Mouse (Mus musculus): Measurements from ENCODE around the gene Vdac1.

Gene Vdac1

DNA sequence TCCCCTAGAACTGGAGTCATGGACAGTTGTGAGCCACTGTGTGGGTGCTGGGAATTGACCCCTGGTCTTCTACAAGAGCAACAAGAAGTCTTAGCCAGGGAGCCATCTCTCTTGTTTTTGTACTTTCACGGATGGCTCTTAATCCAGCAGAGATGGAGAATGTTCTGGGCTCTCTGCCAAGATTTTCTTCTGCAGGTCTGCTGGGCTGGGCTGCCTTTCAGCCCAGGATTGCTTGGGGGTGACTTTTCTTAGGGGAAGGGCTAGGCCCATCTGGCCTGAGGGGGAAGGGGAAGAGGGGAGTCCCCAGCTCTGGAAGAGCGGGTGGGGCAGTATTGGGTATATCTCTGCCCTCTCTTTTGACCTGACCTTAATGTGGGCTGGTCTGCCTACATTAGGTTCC is 9.9 kb downstream of the Vdac1 start:
- DNase-seq (ENCODE audit: low read depth, low spot score): peak; percentile 84

DNA sequence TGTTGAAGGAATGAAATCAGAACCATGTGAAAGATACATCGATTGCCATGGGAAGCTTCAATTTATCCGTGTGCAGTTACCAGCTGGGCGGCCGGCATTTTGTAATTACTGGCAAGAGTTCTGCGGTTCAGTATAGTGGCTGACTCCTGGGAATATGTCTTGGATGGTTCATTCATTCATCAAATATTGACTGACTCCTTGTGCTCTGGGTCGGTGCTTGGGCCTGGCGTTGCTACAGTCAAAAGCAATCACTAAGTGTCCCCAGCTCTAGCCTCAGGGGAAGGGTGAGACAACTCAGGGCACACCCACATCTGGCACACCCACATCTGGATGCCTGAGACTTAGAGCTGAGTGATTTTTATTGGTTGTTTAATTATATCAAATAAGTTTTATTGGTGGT is 13.2 kb downstream of the Vdac1 start:
- no peak for DNase-seq (ENCODE audit: low read depth, low spot score)

DNA sequence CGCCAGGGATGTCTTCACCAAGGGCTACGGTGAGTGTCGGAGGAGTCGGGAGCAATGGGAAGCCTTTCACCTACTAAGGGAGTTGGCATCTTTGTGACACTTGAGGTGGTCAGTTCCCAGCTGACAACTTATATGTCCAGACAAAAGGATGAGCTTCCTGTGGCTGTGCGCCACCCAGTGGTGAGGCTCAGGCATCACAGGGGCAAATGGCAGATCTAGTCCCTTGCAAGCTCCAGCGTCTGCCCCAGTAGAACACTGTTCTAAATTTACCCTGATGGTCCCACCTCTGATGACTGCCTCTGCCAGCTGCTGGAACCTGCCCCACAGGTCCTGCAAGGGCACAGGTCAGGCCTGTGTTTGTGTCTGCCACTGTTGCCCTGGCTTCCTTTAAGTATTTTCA is 13.7 kb downstream of the Vdac1 start:
- peak; percentile 83 for DNase-seq (ENCODE audit: low read depth, low spot score)

DNA sequence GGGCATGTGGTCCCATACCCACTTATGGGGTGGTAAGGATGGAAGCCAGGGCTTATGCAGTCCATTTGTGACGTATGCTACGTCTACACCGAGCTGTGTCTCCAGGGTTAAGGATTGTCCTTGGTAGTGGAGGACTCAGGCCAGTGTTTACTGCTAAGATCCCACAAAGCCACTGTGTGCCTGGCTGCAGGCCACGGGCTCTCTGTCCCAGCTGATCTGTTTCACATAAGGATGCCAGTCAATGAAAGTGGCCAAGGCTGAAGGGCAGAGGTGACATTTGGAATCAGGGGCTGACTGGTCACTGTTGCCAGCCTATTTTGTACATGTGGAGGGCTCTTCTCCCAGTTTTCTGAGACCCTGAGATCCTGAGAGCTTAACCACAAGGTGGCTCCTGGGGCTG is 16.9 kb downstream of the Vdac1 start:
- no peak for DNase-seq (ENCODE audit: low read depth, low spot score)

DNA sequence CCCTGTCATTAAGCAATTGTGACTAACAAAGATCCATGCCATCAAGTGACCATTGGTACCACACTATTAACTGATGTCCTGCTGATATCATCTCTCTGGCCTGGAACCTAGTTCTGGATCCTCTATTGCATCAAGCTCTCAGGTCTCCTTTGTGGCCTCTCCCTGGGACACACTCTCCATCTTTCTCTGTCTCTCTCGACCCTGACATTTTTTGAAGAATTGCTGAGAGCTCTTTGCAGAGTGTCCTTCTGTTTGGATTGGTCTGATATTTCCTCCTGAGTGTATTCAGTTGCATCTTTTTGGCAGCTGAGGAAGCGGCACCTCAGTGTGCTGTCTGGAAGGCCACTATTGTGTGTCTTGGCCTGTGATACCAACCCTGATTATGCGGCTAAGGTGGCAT is 18.6 kb downstream of the Vdac1 start:
- no peak for DNase-seq (ENCODE audit: low read depth, low spot score)

GRCm38 (mm10) chr11:52383741-52384140 is 23.1 kb downstream of the Vdac1 start:
- no peak for DNase-seq (ENCODE audit: low read depth, low spot score)

DNA sequence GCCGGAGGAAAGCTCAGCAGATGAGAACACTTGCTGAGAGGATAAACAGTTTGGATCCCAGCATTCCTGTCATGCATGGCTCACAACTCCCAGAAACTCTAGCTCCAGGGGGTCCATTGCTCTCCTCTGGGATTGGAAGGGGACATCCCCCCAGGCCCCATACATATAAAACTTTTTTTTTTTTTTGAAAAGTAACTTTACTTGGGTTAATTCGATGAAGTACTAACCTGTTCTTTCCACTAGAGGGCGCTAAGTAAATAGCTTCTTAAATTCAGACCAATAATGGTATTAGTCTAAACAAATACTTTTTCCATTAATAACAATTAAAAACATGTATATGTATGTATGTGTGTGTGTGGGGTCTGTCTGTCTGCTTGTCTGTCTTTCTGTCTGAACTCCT is 24.0 kb downstream of the Vdac1 start:
- DNase-seq (ENCODE audit: low read depth, low spot score): no peak

DNA sequence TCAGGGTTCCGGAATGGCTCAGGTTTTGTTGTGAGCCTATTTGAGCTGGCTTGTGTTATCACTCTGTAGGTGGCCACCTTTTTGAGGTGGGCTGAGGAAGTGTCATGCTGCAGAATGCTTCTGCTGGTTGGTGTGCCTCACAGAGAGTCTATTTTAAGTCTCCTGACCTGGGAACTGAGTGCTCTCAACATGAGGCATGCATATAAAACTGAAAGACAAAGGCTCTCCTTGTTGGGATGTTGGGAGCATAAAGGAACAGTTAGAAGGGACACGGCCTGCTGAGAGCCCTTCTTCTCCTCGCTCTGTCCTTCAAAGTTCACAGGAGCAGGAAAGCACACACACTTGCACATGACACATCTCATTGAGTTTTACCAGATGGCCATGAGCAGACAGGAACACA is 26.2 kb downstream of the Vdac1 start:
- DNase-seq (ENCODE audit: low read depth, low spot score): no peak

GRCm38 (mm10) chr11:52388150-52388549 is 27.5 kb downstream of the Vdac1 start:
- DNase-seq (ENCODE audit: low read depth, low spot score): peak; percentile 68

DNA sequence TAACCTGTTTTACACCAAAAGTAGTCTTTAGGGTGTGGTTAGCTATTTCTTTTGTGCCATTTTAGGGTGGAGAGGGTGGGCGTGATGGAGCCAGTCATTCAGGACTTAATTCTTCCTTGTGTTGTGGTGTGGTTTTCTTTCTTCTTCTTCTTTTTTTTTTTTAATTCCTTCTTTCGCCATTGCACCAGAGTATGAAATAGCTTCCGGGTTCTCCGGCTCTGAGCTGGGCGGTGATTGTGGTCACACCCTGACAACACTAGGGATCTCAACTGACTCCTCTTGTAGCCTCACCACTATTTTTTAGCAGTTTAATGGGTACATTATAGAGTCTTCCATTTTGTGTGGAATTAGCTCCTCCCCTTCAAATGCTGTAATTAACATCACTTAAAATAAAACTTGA is 28.3 kb downstream of the Vdac1 start:
- DNase-seq (ENCODE audit: low read depth, low spot score): peak; percentile 56

DNA sequence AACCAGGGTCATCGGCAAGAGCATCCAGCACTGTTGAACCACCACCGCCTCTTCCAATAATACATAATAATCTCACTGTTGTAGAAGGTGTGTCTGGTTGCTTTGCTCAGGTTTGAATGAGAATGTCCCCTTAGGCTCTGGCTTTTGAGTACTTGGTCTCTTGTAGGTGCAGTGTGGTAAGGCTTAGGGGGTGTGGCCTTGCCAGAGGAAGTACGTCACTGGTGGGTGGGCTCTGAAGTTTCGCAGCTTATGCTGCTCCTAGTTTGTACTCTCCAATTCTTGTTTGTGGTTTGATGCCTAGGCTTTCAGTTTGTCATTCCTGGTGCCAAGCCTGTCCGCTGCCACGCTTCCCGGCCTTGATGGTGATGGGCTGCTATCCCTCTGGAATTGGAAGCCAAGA is 29.3 kb downstream of the Vdac1 start:
- DNase-seq (ENCODE audit: low read depth, low spot score): peak; percentile 90

DNA sequence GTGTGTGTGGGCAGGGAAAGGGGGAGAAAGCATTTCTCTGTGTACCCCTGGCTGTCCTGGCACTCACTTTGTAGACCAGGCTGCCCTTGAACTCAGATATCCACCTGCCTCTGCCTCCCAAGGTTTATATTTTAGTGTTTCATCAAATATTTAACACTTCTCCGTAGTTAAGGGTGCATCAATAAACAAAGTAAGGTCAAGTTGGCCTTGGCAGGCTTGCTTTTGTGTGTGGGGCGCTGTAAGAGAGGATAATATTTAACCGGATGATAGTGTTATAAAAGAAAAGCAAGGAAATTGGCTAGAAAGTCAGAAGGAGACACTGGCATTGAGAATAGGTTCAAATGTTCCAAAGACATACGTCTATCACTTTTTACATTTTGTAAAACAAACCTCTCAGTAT is 33.8 kb downstream of the Vdac1 start:
- DNase-seq (ENCODE audit: low read depth, low spot score): no peak

GRCm38 (mm10) chr11:52395343-52395742 is 34.7 kb downstream of the Vdac1 start:
- DNase-seq (ENCODE audit: low read depth, low spot score): peak; percentile 83

DNA sequence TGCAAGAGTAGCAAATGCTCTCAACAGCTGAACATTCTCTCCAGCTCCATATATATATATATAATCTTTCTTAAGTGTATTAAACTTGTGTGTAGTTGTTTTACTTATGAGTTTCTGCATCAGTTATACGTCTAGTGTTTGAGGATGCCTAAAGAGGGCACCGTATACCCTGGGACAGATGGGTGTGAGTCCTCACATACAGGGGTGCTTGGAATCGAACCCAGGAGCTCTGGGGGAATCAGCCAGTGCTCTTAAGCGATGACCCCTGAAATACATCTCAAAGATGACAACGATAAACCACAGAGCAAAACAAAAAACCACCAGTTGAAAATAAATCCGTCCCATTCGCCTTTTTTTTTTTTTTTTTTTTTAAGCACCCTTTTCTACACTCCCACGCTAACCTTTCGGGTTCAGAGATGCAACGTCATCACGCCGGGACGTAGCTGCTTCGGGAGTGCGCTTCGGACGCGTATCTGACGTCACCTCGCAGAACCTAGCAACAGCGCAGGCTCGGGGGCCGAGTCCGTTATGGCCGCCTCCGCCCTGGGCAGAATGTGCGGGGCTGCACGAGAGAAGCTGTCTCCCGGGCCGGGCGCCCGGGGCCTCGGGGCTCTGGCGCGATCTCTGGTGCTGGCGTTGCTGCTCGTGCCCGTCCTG is 35.4 kb downstream of the Vdac1 start, which contains the start of gene 9530068E07Rik:
Gene 9530068E07Rik (plus strand): TSS at position 489 of the 657 bp plus-strand sequence.
- DNase-seq (ENCODE audit: low read depth, low spot score): peak; percentile 96

- peak; percentile 49 for DNase-seq (ENCODE audit: low read depth, low spot score)
These were observed 36.0 kb downstream of the Vdac1 start for GRCm38 (mm10) chr11:52396597-52397188.

DNA sequence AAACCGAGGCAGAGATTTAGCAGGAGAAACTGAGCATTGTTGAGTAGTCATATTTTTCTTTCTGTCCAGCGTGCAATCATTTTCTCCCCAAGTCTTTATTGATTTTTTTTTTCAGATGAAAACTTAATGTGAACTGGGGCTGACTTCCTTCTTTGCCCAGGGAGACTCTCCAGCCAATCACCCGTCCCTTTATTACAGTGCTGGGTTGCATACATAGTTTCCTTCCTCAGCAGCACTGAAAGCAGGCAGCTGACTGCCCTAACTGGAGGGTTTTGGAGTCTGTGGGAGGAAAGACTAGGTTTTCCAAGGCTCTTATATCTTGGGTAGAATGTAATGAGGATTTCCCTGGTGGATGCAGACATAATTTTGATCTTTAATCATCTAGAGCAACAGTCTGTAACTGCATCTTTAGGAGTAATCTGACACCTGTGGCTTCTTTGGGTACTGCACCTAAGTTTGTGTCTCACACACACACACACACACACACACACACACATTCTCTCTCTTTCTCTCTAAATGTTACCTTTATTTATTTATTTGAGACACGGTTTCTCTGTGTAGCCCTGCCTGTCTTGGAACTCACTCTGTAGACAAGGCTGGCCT is 36.8 kb downstream of the Vdac1 start:
- DNase-seq (ENCODE audit: low read depth, low spot score): peak; percentile 69

DNA sequence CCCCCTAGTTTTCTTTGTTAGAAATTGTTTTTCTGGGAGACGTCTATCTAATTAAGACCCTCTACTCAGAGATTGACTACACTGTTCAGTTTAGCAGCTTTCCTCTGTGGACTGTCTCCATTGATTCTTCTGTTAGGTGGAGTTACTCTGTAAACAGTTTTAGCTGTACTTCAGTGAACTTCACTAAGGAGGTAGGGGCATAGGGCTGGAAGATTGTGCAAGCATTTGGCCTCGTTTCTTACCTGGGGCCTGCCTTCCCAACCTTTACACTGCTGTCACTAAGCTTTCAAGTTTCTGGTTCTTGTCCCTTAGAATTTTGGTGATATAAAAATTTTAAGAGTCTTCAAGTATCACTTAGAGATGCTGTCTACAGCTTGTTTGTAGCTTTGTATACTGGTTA is 40.8 kb downstream of the Vdac1 start:
- no peak for DNase-seq (ENCODE audit: low read depth, low spot score)

DNA sequence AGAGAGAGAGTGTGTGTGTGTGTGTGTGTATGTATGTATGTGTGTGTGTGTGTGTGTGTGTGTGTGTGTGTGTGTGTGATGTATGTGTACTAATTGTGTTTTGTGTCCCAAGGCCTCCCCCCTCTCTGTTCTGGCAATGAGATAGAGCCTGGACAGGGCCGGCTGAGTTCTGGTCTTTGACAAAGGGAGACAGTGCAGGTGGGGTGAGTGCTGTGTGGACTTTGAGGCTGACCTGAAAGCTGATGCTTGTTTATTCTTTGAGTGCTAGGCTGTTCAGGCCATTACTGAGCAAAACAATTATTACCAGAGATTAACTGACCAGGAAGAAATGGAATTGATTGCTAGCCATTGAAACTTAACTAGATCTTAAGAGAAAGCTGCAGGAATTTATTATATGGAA is 41.9 kb downstream of the Vdac1 start:
- no peak for DNase-seq (ENCODE audit: low read depth, low spot score)

DNA sequence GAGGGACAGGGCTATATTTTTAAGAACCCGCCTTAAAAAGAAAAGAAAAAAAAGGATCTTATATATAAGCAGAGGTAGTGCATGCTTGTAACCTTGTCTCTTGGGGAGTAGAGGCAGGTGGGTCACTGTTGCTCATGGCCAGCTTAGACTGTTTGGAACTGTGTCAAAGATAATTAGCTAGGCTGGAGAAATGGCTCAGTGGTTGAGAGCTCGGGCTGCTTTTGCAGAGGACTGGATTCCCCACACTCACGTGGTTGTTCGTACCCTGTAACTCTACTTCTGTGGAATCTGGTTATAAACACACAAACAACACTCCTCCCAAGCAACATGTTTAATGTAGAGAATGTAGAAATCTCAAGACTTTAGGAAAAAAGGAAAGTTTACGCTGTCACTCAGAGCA is 43.5 kb downstream of the Vdac1 start:
- no peak for DNase-seq (ENCODE audit: low read depth, low spot score)

GRCm38 (mm10) chr11:52405196-52405688 is 44.6 kb downstream of the Vdac1 start:
- DNase-seq (ENCODE audit: low read depth, low spot score): no peak

DNA sequence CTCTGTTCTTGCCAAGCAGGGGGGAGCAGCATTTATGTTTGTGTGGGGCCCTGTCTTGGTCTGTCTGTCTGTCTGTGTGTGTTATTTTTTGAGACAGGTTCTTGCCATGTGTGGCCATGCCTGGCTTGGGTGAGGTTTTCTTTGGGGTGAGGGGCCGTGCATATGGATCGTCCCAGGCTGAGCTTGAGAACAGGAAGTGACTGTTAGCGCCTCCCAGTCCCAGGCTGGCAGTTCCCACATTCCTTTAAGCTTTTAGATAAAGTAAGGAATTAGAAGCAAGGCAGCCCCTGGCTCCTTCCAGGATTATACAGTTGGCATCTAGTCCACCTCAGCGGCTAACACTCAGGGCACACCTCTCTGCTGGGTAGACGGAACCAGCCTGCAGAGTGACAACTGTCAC is 48.7 kb downstream of the Vdac1 start:
- no peak for DNase-seq (ENCODE audit: low read depth, low spot score)

DNA sequence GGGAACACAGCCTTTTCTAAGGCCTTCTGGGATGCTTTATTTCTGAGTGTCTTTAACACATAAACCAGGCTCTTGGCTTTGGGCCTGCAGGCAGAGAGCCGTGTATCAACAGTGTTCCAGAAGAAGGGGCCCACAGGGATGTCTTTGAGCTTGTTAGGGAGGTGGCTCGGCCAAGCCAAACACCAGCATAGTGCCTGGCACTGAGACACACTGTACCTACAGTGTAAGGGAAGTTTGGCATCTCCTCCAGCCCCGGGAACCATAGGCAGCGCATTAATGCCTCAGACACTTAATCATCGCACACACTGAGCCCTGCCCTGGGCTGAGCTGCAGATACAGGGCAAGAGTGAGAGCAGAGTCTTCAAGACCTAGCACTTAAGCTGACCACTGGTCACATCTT is 57.7 kb downstream of the Vdac1 start:
- DNase-seq (ENCODE audit: low read depth, low spot score): no peak

- peak; percentile 78 for DNase-seq (ENCODE audit: low read depth, low spot score)
These were observed 58.6 kb downstream of the Vdac1 start for GRCm38 (mm10) chr11:52419246-52419645.

Measured in ES-CJ7 (cell line).